Mouse (Mus musculus): ENCODE measurements around the gene Gm20815.
"Not testable (repeated sequence)": the region's sequence is repeated elsewhere in the genome, so short reads cannot be mapped to it uniquely, and the experiment has no call there.

Gm20815 gene

DNA sequence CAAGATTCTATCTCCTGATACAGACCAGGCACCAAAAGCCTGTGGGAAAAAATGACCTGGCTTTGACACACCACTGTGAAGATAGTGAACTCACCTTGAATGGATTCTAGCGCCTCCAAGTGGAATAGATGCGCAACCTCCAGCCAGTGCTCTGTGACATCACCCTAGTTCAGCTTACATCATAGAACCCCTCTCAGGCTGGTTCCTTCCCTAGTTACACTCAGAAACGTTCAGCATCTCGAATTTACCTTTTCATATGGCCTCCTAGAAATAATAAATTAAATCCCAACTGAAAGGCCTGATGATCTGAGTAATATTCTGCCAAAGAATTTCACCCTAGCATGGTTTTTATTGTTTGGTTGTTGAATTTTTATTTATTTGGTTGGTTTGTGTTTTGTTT, at the start of gene Gm20815:
Gene Gm20815 (minus strand): TSS at position 101 of the 400 bp plus-strand sequence.
- DNase-seq (ENCODE audit: low spot score in 2 of 2) = not testable (repeated sequence)
